Mouse (Mus musculus): ENCODE data around the gene Il4ra. TPM values are rescaled to one million over a fixed set of nuclear protein-coding genes. Genes with fewer than 3 reads are reported as not detected.

The Il4ra gene
- polyA plus RNA-seq, 1 experiment from 2014 or later: 3.5 TPM

GRCm38 (mm10) chr7:125574832-125575231, 22.9 kb downstream of the Il4ra start:
- no peaks in the 10 kb centered on the region for H3K36me3 ChIP-seq (ENCODE audit: control insufficient read depth, insufficient read depth, low read length)
- no peak overlapping the region for H3K4me2 ChIP-seq
- DNase-seq (ENCODE audit: low spot score, missing footprints) (no peak), ATAC-seq (ENCODE audit: low FRiP score) (no peak)
- no peaks in the 10 kb centered on the region; the same call in 1 of the 2 replicates for H3K4me1 ChIP-seq (ENCODE audit: control insufficient read depth, insufficient read depth, low read length)
- no peak overlapping the region for H3K9ac ChIP-seq (ENCODE audit: low read length)
- 87% methylated on average over 3 of the region's 3 CpGs for WGBS
- H3K9me3 ChIP-seq (ENCODE audit: control insufficient read depth, low read length): no peaks in the 10 kb centered on the region
- no peak overlapping the region for H3K27ac ChIP-seq (ENCODE audit: low read depth, low read length)
- H3K27me3 ChIP-seq (ENCODE audit: control insufficient read depth, insufficient read depth, low read length): no peaks in the 10 kb centered on the region
- no peak overlapping the region for H3K4me3 ChIP-seq (ENCODE audit: low read depth, low read length)

- no peak overlapping the region for H3K9ac ChIP-seq (ENCODE audit: low read length)
- H3K36me3 ChIP-seq (ENCODE audit: control insufficient read depth, insufficient read depth, low read length): no peaks in the 10 kb centered on the region
- ATAC-seq (ENCODE audit: low FRiP score) (no peak), DNase-seq (ENCODE audit: low spot score, missing footprints) (no peak)
- H3K27me3 ChIP-seq (ENCODE audit: control insufficient read depth, insufficient read depth, low read length): no peaks in the 10 kb centered on the region; the same call in 1 of the 2 replicates
- H3K9me3 ChIP-seq (ENCODE audit: control insufficient read depth, low read length): no peaks in the 10 kb centered on the region
- H3K4me2 ChIP-seq: no peak overlapping the region
- H3K27ac ChIP-seq (ENCODE audit: low read depth, low read length): no peak overlapping the region
- H3K4me1 ChIP-seq (ENCODE audit: control insufficient read depth, insufficient read depth, low read length): peaks cover 4% of the 10 kb centered on the region
- H3K4me3 ChIP-seq (ENCODE audit: low read depth, low read length): no peak overlapping the region
- WGBS: 90% methylated on average over 16 of the region's 16 CpGs
Observed at GRCm38 (mm10) chr7:125575738-125576540, 24.0 kb downstream of the Il4ra start.

DNA sequence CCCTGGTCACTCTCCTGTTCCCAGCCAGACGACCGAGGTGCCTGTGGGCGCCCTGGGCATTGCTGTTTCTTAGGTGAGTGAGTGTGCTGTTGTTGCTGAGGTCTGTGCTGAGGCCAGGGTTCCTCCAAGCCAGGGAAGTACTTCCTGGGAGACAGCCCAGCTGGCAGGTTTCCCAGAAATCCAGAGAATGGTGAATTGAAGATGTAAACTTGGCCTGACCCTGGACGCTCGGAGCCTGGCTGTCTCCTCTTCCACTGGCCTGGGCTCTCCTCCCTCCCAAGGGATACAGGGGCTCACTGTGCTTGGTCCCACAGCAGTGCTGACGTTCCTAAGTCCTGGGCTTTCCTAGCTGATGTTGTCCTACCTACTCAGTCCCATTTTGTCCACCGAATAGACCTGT, 25.1 kb downstream of the Il4ra start:
- ATAC-seq (ENCODE audit: low FRiP score) (no peak), DNase-seq (ENCODE audit: low spot score, missing footprints) (no peak)
- Histone ChIP-seq H3K9me3 (ENCODE audit: control insufficient read depth, low read length) (no peaks in the 10 kb centered on the region), H3K9ac (ENCODE audit: low read length) (no peak overlapping the region), H3K4me2 (no peak overlapping the region), H3K4me1 (ENCODE audit: control insufficient read depth, insufficient read depth, low read length) (peaks cover 7% of the 10 kb centered on the region), H3K27me3 (ENCODE audit: control insufficient read depth, insufficient read depth, low read length) (no peaks in the 10 kb centered on the region; the same call in 1 of the 2 replicates), H3K36me3 (ENCODE audit: control insufficient read depth, insufficient read depth, low read length) (no peaks in the 10 kb centered on the region), H3K27ac (ENCODE audit: low read depth, low read length) (no peak overlapping the region), H3K4me3 (ENCODE audit: low read depth, low read length) (no peak overlapping the region)
- 91% methylated on average over 7 of the region's 7 CpGs for WGBS

DNA sequence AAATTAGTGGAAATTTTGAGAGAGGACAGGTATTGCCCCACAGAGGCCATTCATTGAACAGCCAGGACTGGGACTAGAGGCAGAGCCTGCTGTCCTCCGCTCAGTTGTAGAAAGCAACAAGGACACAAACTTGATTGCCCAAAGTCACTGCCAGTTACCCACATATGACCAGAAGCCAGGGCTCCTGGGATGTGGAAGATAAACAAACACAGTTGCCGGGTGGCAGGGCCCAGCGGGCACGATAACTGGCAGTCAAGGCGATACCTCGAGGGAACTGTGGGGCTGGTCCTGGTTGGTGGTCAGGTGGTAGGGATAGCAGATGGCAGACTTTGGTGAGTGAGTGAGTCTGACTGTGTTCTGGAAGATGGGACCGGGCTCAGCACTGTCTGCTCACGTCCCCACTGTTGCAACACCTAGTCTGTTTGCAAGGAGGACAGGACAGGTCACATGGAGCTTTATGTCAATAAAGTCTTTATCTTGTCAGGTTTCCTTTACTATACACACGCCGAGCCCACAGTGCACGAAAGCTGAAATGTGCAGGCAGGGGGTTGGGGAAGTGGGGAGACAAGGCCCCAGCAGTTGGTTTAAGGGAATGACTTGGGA, 25.7 kb downstream of the Il4ra start:
- WGBS: 87% methylated on average over 11 of the region's 11 CpGs
- no peak overlapping the region for H3K4me3 ChIP-seq (ENCODE audit: low read depth, low read length)

DNA sequence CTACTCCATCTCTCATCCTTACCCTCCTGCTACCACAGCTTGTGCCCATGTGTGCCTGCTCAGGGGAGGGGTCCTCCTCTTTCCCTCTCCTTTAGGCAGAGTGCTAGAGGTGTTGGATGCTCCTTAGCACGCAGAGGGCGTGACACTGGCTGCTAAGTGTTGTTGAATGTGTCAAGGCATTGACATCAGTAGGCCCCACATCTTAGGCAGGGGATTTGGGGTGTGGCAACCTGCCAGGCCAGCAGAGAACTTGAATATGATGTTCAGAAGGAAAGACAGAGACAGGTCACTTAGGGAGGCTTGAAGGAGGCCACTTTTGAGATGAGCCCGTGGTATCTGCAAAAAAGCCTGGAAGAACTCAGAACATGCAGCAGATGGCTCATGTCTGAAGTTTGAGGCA, 26.2 kb downstream of the Il4ra start:
- Histone ChIP-seq H3K4me3 (ENCODE audit: low read depth, low read length) (no peak overlapping the region), H3K27me3 (ENCODE audit: control insufficient read depth, insufficient read depth, low read length) (no peaks in the 10 kb centered on the region; the same call in 1 of the 2 replicates), H3K4me2 (no peak overlapping the region), H3K4me1 (ENCODE audit: control insufficient read depth, insufficient read depth, low read length) (peaks cover 7% of the 10 kb centered on the region), H3K9ac (ENCODE audit: low read length) (no peak overlapping the region), H3K9me3 (ENCODE audit: control insufficient read depth, low read length) (no peaks in the 10 kb centered on the region), H3K27ac (ENCODE audit: low read depth, low read length) (no peak overlapping the region), H3K36me3 (ENCODE audit: control insufficient read depth, insufficient read depth, low read length) (no peaks in the 10 kb centered on the region)
- DNase-seq (ENCODE audit: low spot score, missing footprints) (no peak), ATAC-seq (ENCODE audit: low FRiP score) (no peak)
- WGBS: 75% methylated on average over 3 of the region's 3 CpGs

More for the DNA sequence above, 25.7 kb downstream of the Il4ra start:
- Histone ChIP-seq H3K9me3 (ENCODE audit: control insufficient read depth, low read length) (no peaks in the 10 kb centered on the region), H3K36me3 (ENCODE audit: control insufficient read depth, insufficient read depth, low read length) (no peaks in the 10 kb centered on the region), H3K27ac (ENCODE audit: low read depth, low read length) (no peak overlapping the region), H3K27me3 (ENCODE audit: control insufficient read depth, insufficient read depth, low read length) (no peaks in the 10 kb centered on the region; the same call in 1 of the 2 replicates), H3K9ac (ENCODE audit: low read length) (no peak overlapping the region), H3K4me1 (ENCODE audit: control insufficient read depth, insufficient read depth, low read length) (peaks cover 7% of the 10 kb centered on the region), H3K4me2 (no peak overlapping the region)
- DNase-seq (ENCODE audit: low spot score, missing footprints) (no peak), ATAC-seq (ENCODE audit: low FRiP score) (no peak)

- no peak for DNase-seq (ENCODE audit: low spot score, missing footprints)
- Histone ChIP-seq H3K9ac (ENCODE audit: low read length) (no peak overlapping the region), H3K27ac (ENCODE audit: low read depth, low read length) (no peak overlapping the region), H3K4me2 (no peak overlapping the region), H3K36me3 (ENCODE audit: control insufficient read depth, insufficient read depth, low read length) (no peaks in the 10 kb centered on the region), H3K9me3 (ENCODE audit: control insufficient read depth, low read length) (no peaks in the 10 kb centered on the region), H3K4me3 (ENCODE audit: low read depth, low read length) (no peak overlapping the region), H3K27me3 (ENCODE audit: control insufficient read depth, insufficient read depth, low read length) (no peaks in the 10 kb centered on the region; the same call in 1 of the 2 replicates), H3K4me1 (ENCODE audit: control insufficient read depth, insufficient read depth, low read length) (peaks cover 7% of the 10 kb centered on the region)
- 85% methylated on average over 9 of the region's 9 CpGs for WGBS
- ATAC-seq (ENCODE audit: low FRiP score): no peak
Observed at GRCm38 (mm10) chr7:125579545-125580219, 27.8 kb downstream of the Il4ra start.

- 81% methylated on average over 1 of the region's 1 CpGs for WGBS
- Histone ChIP-seq H3K4me3 (ENCODE audit: low read depth, low read length) (no peak overlapping the region), H3K4me2 (no peak overlapping the region), H3K36me3 (ENCODE audit: control insufficient read depth, insufficient read depth, low read length) (no peaks in the 10 kb centered on the region), H3K9me3 (ENCODE audit: control insufficient read depth, low read length) (no peaks in the 10 kb centered on the region), H3K9ac (ENCODE audit: low read length) (no peak overlapping the region), H3K27me3 (ENCODE audit: control insufficient read depth, insufficient read depth, low read length) (no peaks in the 10 kb centered on the region; the same call in 1 of the 2 replicates), H3K27ac (ENCODE audit: low read depth, low read length) (no peak overlapping the region; the same call in 1 of the 2 replicates), H3K4me1 (ENCODE audit: control insufficient read depth, insufficient read depth, low read length) (peaks cover 7% of the 10 kb centered on the region)
- no peak for ATAC-seq (ENCODE audit: low FRiP score)
- DNase-seq (ENCODE audit: low spot score, missing footprints): no peak
Observed at GRCm38 (mm10) chr7:125580220-125580549, 28.3 kb downstream of the Il4ra start.

- Histone ChIP-seq H3K27ac (ENCODE audit: low read depth, low read length) (no peak overlapping the region; the same call in 1 of the 2 replicates), H3K4me1 (ENCODE audit: control insufficient read depth, insufficient read depth, low read length) (peaks cover 7% of the 10 kb centered on the region), H3K9ac (ENCODE audit: low read length) (peak overlapping the region; percentile 67), H3K9me3 (ENCODE audit: control insufficient read depth, low read length) (no peaks in the 10 kb centered on the region), H3K27me3 (ENCODE audit: control insufficient read depth, insufficient read depth, low read length) (no peaks in the 10 kb centered on the region; the same call in 1 of the 2 replicates), H3K4me3 (ENCODE audit: low read depth, low read length) (peak overlapping the region; percentile 36), H3K36me3 (ENCODE audit: control insufficient read depth, insufficient read depth, low read length) (no peaks in the 10 kb centered on the region), H3K4me2 (peak overlapping the region; percentile 87)
- 8% methylated on average over 16 of the region's 16 CpGs for WGBS
- DNase-seq (ENCODE audit: low spot score, missing footprints) (peak; percentile 86), ATAC-seq (ENCODE audit: low FRiP score) (0 out of 2 replicates have a peak, but pooled peaks have one; percentile 14)
Observed at GRCm38 (mm10) chr7:125580625-125581316, 28.9 kb downstream of the Il4ra start.

Measured in midbrain, embryonic 11.5 days (tissue).